Mouse (Mus musculus) activated CD4-positive, CD25-positive, alpha-beta regulatory T cell, adult 9 weeks (primary cell): ENCODE data around the gene Pip5k1b. TPM values are rescaled to one million over a fixed set of nuclear protein-coding genes. Genes with fewer than 3 reads are reported as not detected.

Experiments
- polyA plus RNA-seq: library from polyadenylated mRNA; unstranded; fragments of 100-300 nt; shearing (Covaris generic); gene quantifications from one replicate; pipeline ENCODE4 v1.2.1, GENCODE M21; 2017

Gene Pip5k1b
- polyA plus RNA-seq: 5.9 TPM

GRCm38 (mm10) chr19:24555466-24555903 lies at the start of gene Pip5k1b:
TSS of gene Pip5k1b (minus strand) at chr19:24555872.

GRCm38 (mm10) chr19:24476929-24477882 lies 78.5 kb downstream of the Pip5k1b start, which contains the start of gene Fam122a:
TSS of gene Fam122a (minus strand) at chr19:24477356.

GRCm38 (mm10) chr19:24280601-24281228 lies 275.0 kb downstream of the Pip5k1b start, which contains the start of gene Fxn:
TSS of gene Fxn (minus strand) at chr19:24280605.

Other genes with a start within 250 kb of the Pip5k1b start
- 7.1 TPM for gene Fam122a, start 78.5 kb downstream of the Pip5k1b start, polyA plus RNA-seq
- gene Tmem252, start 118.1 kb upstream of the Pip5k1b start, polyA plus RNA-seq: not detected